Comparison of ENCODE assay signal across 16 mouse cellular contexts in genomic region chr5:128637071-128638015, GRCm38 (mm10). TPM values are rescaled to one million over a fixed set of nuclear protein-coding genes. Genes with fewer than 3 reads are reported as not detected.
A peak's percentile ranks its signal among the peaks of the same experiment; 100 is the strongest.
DNase-seq lines count a peak whose midpoint lies in the region; ATAC-seq and TF ChIP-seq lines count a peak whose summit lies in the region.
"Had no signal": no experiment of that assay in that cellular context is flagged by ENCODE, and none has a peak within 500 bp of the region (broad histone marks: within the 10 kb centered on the region; RNA-seq: fewer than 3 reads in every experiment).

No protein-coding gene starts in this region.

- DNase-seq in midbrain, postnatal 0 days (ENCODE audit: low spot score): no peak
- DNase-seq in midbrain, embryonic 11.5 days (ENCODE audit: low spot score, missing footprints): no peak
- DNase-seq in brain, embryonic 14.5 days (ENCODE audit: low read depth): no peak
- DNase-seq in thymus, postnatal 4 days: peak; percentile 66
- no peak for DNase-seq in lung, postnatal 4 days
- no peak for DNase-seq in spleen, postnatal 36 days (ENCODE audit: low spot score in 2 of 2)
- DNase-seq: gastrocnemius, postnatal 36 days; kidney, adult 8-10 months had no signal

- no peak overlapping the region for H3K4me3 ChIP-seq in midbrain, postnatal 0 days (ENCODE audit: low read depth, low read length)
- H3K4me3 ChIP-seq in midbrain, embryonic 11.5 days (ENCODE audit: low read depth, low read length): no peak overlapping the region
- no peak overlapping the region for H3K4me3 ChIP-seq in limb, embryonic 12.5 days (replicated peaks)
- H3K4me3 ChIP-seq: forebrain, embryonic 15.5 days; heart, embryonic 13.5 days had no signal

- H3K27me3 ChIP-seq in midbrain, postnatal 0 days (ENCODE audit: insufficient read depth, low read length): no peaks in the 10 kb centered on the region
- H3K27me3 ChIP-seq in midbrain, embryonic 11.5 days (ENCODE audit: control insufficient read depth, insufficient read depth, low read length): no peaks in the 10 kb centered on the region
- H3K27me3 ChIP-seq in limb, embryonic 12.5 days: no peaks in the 10 kb centered on the region
- H3K27me3 ChIP-seq: CH12.LX; forebrain, embryonic 15.5 days; heart, embryonic 13.5 days had no signal

- WGBS in midbrain, postnatal 0 days: 85% methylated on average over 24 of the region's 26 CpGs
- 85% methylated on average over 26 of the region's 26 CpGs for WGBS in midbrain, embryonic 11.5 days
- WGBS in limb, embryonic 12.5 days: 67% methylated on average over 26 of the region's 26 CpGs

- TF ChIP-seq CTCF in midbrain, postnatal 0 days (IDR thresholded peaks at IDR 0.05): 0 out of 2 replicates have a peak, but pooled peaks have one; percentile 32
- peak; percentile 27; the same call in 1 of the 2 replicates for TF ChIP-seq CTCF in brain, embryonic 14.5 days (IDR thresholded peaks at IDR 0.05; ENCODE audit: borderline replicate concordance, extremely low read depth, insufficient read depth, insufficient read length)

- H3K4me1 ChIP-seq in midbrain, postnatal 0 days (ENCODE audit: insufficient read depth, low read length): no peaks in the 10 kb centered on the region; the same call in 1 of the 2 replicates
- no peaks in the 10 kb centered on the region for H3K4me1 ChIP-seq in midbrain, embryonic 11.5 days (ENCODE audit: control insufficient read depth, insufficient read depth, low read length)
- peaks cover 14% of the 10 kb centered on the region for H3K4me1 ChIP-seq in limb, embryonic 12.5 days (replicated peaks)
- H3K4me1 ChIP-seq: forebrain, embryonic 15.5 days; heart, embryonic 13.5 days had no signal

- H3K9me3 ChIP-seq in midbrain, postnatal 0 days (ENCODE audit: low read length): no peaks in the 10 kb centered on the region
- H3K9me3 ChIP-seq in midbrain, embryonic 11.5 days (ENCODE audit: control insufficient read depth, low read length): no peaks in the 10 kb centered on the region; the same call in 1 of the 2 replicates
- no peaks in the 10 kb centered on the region for H3K9me3 ChIP-seq in limb, embryonic 12.5 days
- H3K9me3 ChIP-seq: forebrain, embryonic 15.5 days; heart, embryonic 13.5 days had no signal

- no peak overlapping the region for H3K9ac ChIP-seq in midbrain, postnatal 0 days (replicated peaks; ENCODE audit: low read length, poor library complexity, severe bottlenecking)
- no peak overlapping the region for H3K9ac ChIP-seq in midbrain, embryonic 11.5 days (ENCODE audit: low read length)
- H3K9ac ChIP-seq in limb, embryonic 12.5 days (replicated peaks): no peak overlapping the region
- H3K9ac ChIP-seq: forebrain, embryonic 15.5 days; heart, embryonic 13.5 days; hindbrain, embryonic 14.5 days had no signal

- no peak for TF ChIP-seq POLR2A in brain, embryonic 14.5 days (IDR thresholded peaks at IDR 0.05; ENCODE audit: borderline replicate concordance, extremely low read depth, insufficient read depth, insufficient read length, poor library complexity, severe bottlenecking)

- no peak for ATAC-seq in midbrain, postnatal 0 days (ENCODE audit: low FRiP score)
- ATAC-seq in midbrain, embryonic 11.5 days (ENCODE audit: low FRiP score): no peak
- no peak for ATAC-seq in limb, embryonic 12.5 days (ENCODE audit: insufficient number of reproducible peaks, insufficient read depth, low FRiP score, low TSS enrichment, low read depth)
- ATAC-seq: activated CD4-positive, CD25-positive, alpha-beta regulatory T cell, adult 4 months; forebrain, embryonic 15.5 days had no signal

- no peak overlapping the region for H3K4me2 ChIP-seq in midbrain, postnatal 0 days (ENCODE audit: low read depth, low read length, poor library complexity, severe bottlenecking)
- H3K4me2 ChIP-seq in midbrain, embryonic 11.5 days: no peak overlapping the region
- H3K4me2 ChIP-seq in limb, embryonic 12.5 days: peak overlapping the region; percentile 17
- H3K4me2 ChIP-seq: forebrain, embryonic 15.5 days; heart, embryonic 13.5 days; hindbrain, embryonic 14.5 days had no signal

- H3K36me3 ChIP-seq in midbrain, postnatal 0 days (ENCODE audit: insufficient read depth, low read length): no peaks in the 10 kb centered on the region
- H3K36me3 ChIP-seq in midbrain, embryonic 11.5 days (ENCODE audit: control insufficient read depth, insufficient read depth, low read length): no peaks in the 10 kb centered on the region
- no peaks in the 10 kb centered on the region for H3K36me3 ChIP-seq in limb, embryonic 12.5 days
- H3K36me3 ChIP-seq: forebrain, embryonic 15.5 days; heart, embryonic 13.5 days had no signal

- no peak overlapping the region for H3K27ac ChIP-seq in midbrain, postnatal 0 days (ENCODE audit: low read depth, low read length)
- no peak overlapping the region for H3K27ac ChIP-seq in midbrain, embryonic 11.5 days (ENCODE audit: low read depth, low read length)
- peak overlapping the region; percentile 47; the same call in 1 of the 2 replicates for H3K27ac ChIP-seq in limb, embryonic 12.5 days
- H3K27ac ChIP-seq: forebrain, embryonic 15.5 days; heart, embryonic 13.5 days; hindbrain, embryonic 14.5 days; macrophage had no signal

RNA-seq across cellular contexts. Expression of gene Fzd10, which starts 36.7 kb away (rescaled TPM):
- total RNA-seq in midbrain, postnatal 0 days (2014; rRNA removed): 19.6 and 20.8 TPM in 2 replicates
- polyA plus RNA-seq in midbrain, postnatal 0 days (2015; fragmentation: Nextera tagmentation; extraction: Ambion mirVana): 2.7 and 3.3 TPM in 2 replicates
- polyA plus RNA-seq in midbrain, embryonic 11.5 days (2014; fragmentation: Nextera tagmentation; extraction: Ambion mirVana): 22.4 and 25.6 TPM in 2 replicates
- polyA plus RNA-seq in brain, embryonic 14.5 days (2012; rRNA removed): 13.8 and 23.6 TPM in 2 replicates
- polyA plus RNA-seq in limb, embryonic 12.5 days (2016; fragmentation: Nextera tagmentation; extraction: Ambion mirVana): 10.9 and 12.5 TPM in 2 replicates
- total RNA-seq: CH12.LX; liver, adult 2 months had no signal
- polyA plus RNA-seq: activated CD4-positive, CD25-positive, alpha-beta regulatory T cell, adult 4 months; liver, adult 2 months; macrophage had no signal
